Mouse (Mus musculus): ENCODE data around the gene Ppm1k. TPM values are rescaled to one million over a fixed set of nuclear protein-coding genes. Genes with fewer than 3 reads are reported as not detected.

The Ppm1k gene
- polyA plus RNA-seq, 1 experiment from 2014 or later, result 5.0 TPM

Other genes starting within 250 kb of the Ppm1k start
- gene Vmn1r16, start 206.0 kb downstream of the Ppm1k start, polyA plus RNA-seq (2014; fragmentation: Nextera tagmentation; extraction: Ambion mirVana), result not detected in 2 replicates
- not detected in 2 replicates for gene Vmn1r17, start 171.7 kb downstream of the Ppm1k start, polyA plus RNA-seq (2014; fragmentation: Nextera tagmentation; extraction: Ambion mirVana)
- gene Vmn1r18, start 139.7 kb downstream of the Ppm1k start, polyA plus RNA-seq (2014; fragmentation: Nextera tagmentation; extraction: Ambion mirVana), result not detected in 2 replicates
- not detected in 2 replicates for gene Vmn1r19, start 131.7 kb downstream of the Ppm1k start, polyA plus RNA-seq (2014; fragmentation: Nextera tagmentation; extraction: Ambion mirVana)
- not detected in 2 replicates for gene Vmn1r20, start 106.5 kb downstream of the Ppm1k start, polyA plus RNA-seq (2014; fragmentation: Nextera tagmentation; extraction: Ambion mirVana)
- 3.0 and 3.4 TPM in 2 replicates for gene Herc6, start 45.5 kb upstream of the Ppm1k start, polyA plus RNA-seq (2014; fragmentation: Nextera tagmentation; extraction: Ambion mirVana)
- gene Pyurf, start 156.6 kb upstream of the Ppm1k start, polyA plus RNA-seq (2014; fragmentation: Nextera tagmentation; extraction: Ambion mirVana), result 22.8 and 26.3 TPM in 2 replicates
- 24.3 and 37.7 TPM in 2 replicates for gene Lancl2, start 167.1 kb upstream of the Ppm1k start, polyA plus RNA-seq (2014; fragmentation: Nextera tagmentation; extraction: Ambion mirVana)

Measured in kidney, embryonic 14.5 days (tissue).